Mouse (Mus musculus): ENCODE data around the gene Tmem132c.

- TF ChIP-seq CTCF (IDR thresholded peaks at IDR 0.05; ENCODE audit: low read depth) (no peak), EP300 (IDR thresholded peaks at IDR 0.05; ENCODE audit: low read depth) (no peak)
These were observed 274.4 kb downstream of the Tmem132c start for GRCm38 (mm10) chr5:127515960-127516359.

Measured in liver, embryonic 14.5 days (tissue).